Mouse (Mus musculus) liver, embryonic 11.5 days (tissue): Measurements from ENCODE around the gene Twf2. TPM values are rescaled to one million over a fixed set of nuclear protein-coding genes. Genes with fewer than 3 reads are reported as not detected.

Experiments
- ATAC-seq: fragments of 200-750 bp; cut with Nextera tagmentation; replicated peaks from 2 replicates; pipeline ENCODE4 v1.8.0; 2017; ENCODE audit warnings: moderate number of reproducible peaks, mild to moderate bottlenecking, moderate TSS enrichment, moderate library complexity; ENCODE audit not compliant: low FRiP score
- DNase-seq: peaks from one replicate; pipeline ENCODE4 v3.0.0-alpha.2; 2017; ENCODE audit warnings: low spot score
- H3K27ac ChIP-seq: fragments of 300-500 bp; sonication (generic); 2 replicates; pipeline ENCODE4 v1.5.1; 2014; ENCODE audit warnings: mild to moderate bottlenecking, low read depth, low read length, control low read depth
- H3K27me3 ChIP-seq: fragments of 300-500 bp; sonication (generic); replicated peaks from 2 replicates; pipeline ENCODE4 v1.6.1; 2014; ENCODE audit warnings: low read length, mixed read lengths; ENCODE audit not compliant: control insufficient read depth, insufficient read depth
- H3K36me3 ChIP-seq: fragments of 300-500 bp; sonication (generic); 2 replicates; pipeline ENCODE4 v1.6.1; 2014; ENCODE audit warnings: mild to moderate bottlenecking, low read length, moderate library complexity, mixed read lengths; ENCODE audit not compliant: control insufficient read depth, insufficient read depth
- H3K4me1 ChIP-seq: fragments of 300-500 bp; sonication (generic); replicated peaks from 2 replicates; pipeline ENCODE4 v1.6.1; 2014; ENCODE audit warnings: low read length, mixed read lengths; ENCODE audit not compliant: control insufficient read depth, insufficient read depth
- H3K4me2 ChIP-seq: fragments of 300-500 bp; sonication (generic); 2 replicates; pipeline ENCODE4 v1.6.1; 2014; ENCODE audit warnings: mild to moderate bottlenecking, control low read depth, moderate library complexity
- H3K4me3 ChIP-seq: fragments of 300-500 bp; sonication (generic); 2 replicates; pipeline ENCODE4 v1.5.1; 2014; ENCODE audit warnings: low read depth, low read length, control low read depth
- H3K9ac ChIP-seq: fragments of 300-500 bp; sonication (generic); 2 replicates; pipeline ENCODE4 v1.6.1; 2014; ENCODE audit warnings: low read depth, low read length, control low read depth
- H3K9me3 ChIP-seq: fragments of 300-500 bp; sonication (generic); 2 replicates; pipeline ENCODE4 v1.6.1; 2016; ENCODE audit warnings: low read length, inconsistent platforms, mixed read lengths; ENCODE audit not compliant: control insufficient read depth
- WGBS: fragments of 180-500 bp; shearing (Covaris S2); extraction: QIAGEN DNeasy Blood & Tissue Kit; methylation state at CpG from one replicate; pipeline ENCODE4 v1.1.7; 2014; 5-methylcytosine and 5-hydroxymethylcytosine counted together
- polyA plus RNA-seq: library from polyadenylated mRNA; unstranded; fragments of >200 nt; fragmentation: Nextera tagmentation; extraction: Ambion mirVana; gene quantifications from 2 replicates; pipeline ENCODE4 v1.2.1, GENCODE M21; 2014

Gene Twf2
- polyA plus RNA-seq, 1 experiment from 2014 or later, result 58.4 TPM

GRCm38 (mm10) chr9:106249550-106249949, 46.6 kb downstream of the Twf2 start:
- no peak for DNase-seq
- Histone ChIP-seq H3K4me3 (no peak overlapping the region), H3K9me3 (no peaks in the 10 kb centered on the region), H3K4me2 (no peak overlapping the region), H3K27ac (no peak overlapping the region; the same call in 1 of the 2 replicates), H3K27me3 (no peaks in the 10 kb centered on the region), H3K9ac (no peak overlapping the region), H3K36me3 (no peaks in the 10 kb centered on the region; the same call in 1 of the 2 replicates), H3K4me1 (peaks cover 23% of the 10 kb centered on the region)
- WGBS, result 82% methylated on average over 11 of the region's 11 CpGs
- ATAC-seq, result no peak

- 46% methylated on average over 4 of the region's 4 CpGs for WGBS
- Histone ChIP-seq H3K36me3 (no peaks in the 10 kb centered on the region; the same call in 1 of the 2 replicates), H3K9ac (peak overlapping the region; percentile 20; the same call in 1 of the 2 replicates), H3K27me3 (no peaks in the 10 kb centered on the region), H3K9me3 (no peaks in the 10 kb centered on the region), H3K4me3 (no peak overlapping the region), H3K4me1 (peaks cover 23% of the 10 kb centered on the region), H3K4me2 (no peak overlapping the region), H3K27ac (peak overlapping the region; percentile 52; the same call in 1 of the 2 replicates)
- DNase-seq (no peak), ATAC-seq (no peak)
Measured at GRCm38 (mm10) chr9:106250245-106250644, 47.3 kb downstream of the Twf2 start.

GRCm38 (mm10) chr9:106251066-106251465, 48.2 kb downstream of the Twf2 start:
- no peaks in the 10 kb centered on the region for H3K27me3 ChIP-seq
- 64% methylated on average over 8 of the region's 8 CpGs for WGBS
- H3K4me3 ChIP-seq, result no peak overlapping the region
- DNase-seq, result no peak
- no peaks in the 10 kb centered on the region for H3K36me3 ChIP-seq
- H3K9ac ChIP-seq, result no peak overlapping the region
- ATAC-seq, result no peak
- no peaks in the 10 kb centered on the region for H3K9me3 ChIP-seq
- H3K4me1 ChIP-seq, result peaks cover 23% of the 10 kb centered on the region
- H3K27ac ChIP-seq, result peak overlapping the region; percentile 52; the same call in 1 of the 2 replicates
- H3K4me2 ChIP-seq, result no peak overlapping the region

DNA sequence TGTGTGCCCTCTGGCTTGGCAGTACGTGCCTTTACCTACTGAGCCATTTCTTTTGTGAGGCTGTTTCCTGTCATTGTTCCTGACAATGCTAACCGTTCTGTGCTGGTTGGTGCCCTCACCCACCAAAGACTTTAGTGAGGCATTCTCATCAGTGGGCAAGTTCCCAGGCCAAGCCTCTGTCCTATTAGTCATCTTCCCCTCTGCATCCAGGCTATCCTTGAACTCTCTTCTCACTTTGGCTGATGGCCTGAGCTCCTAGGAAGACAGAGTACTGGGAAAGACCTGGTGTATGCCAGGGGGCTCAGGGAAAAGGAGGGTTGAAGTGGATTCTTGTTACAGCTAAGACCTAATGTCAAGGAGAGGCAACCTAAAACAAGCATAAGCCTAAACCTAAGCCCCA, 51.1 kb downstream of the Twf2 start:
- H3K36me3 ChIP-seq, result no peaks in the 10 kb centered on the region
- no peak for DNase-seq
- 56% methylated on average over 2 of the region's 2 CpGs for WGBS
- H3K4me2 ChIP-seq, result no peak overlapping the region
- H3K27me3 ChIP-seq, result no peaks in the 10 kb centered on the region
- ATAC-seq, result no peak
- H3K4me1 ChIP-seq, result peaks cover 5% of the 10 kb centered on the region; the same call in 1 of the 2 replicates
- H3K27ac ChIP-seq, result no peak overlapping the region
- no peaks in the 10 kb centered on the region for H3K9me3 ChIP-seq
- no peak overlapping the region for H3K4me3 ChIP-seq
- H3K9ac ChIP-seq, result no peak overlapping the region

GRCm38 (mm10) chr9:106258412-106258811, 55.5 kb downstream of the Twf2 start:
- ATAC-seq (no peak), DNase-seq (no peak)
- H3K4me1 ChIP-seq, result no peaks in the 10 kb centered on the region
- no peak overlapping the region for H3K4me3 ChIP-seq
- no peak overlapping the region for H3K9ac ChIP-seq
- H3K27ac ChIP-seq, result no peak overlapping the region
- H3K4me2 ChIP-seq, result no peak overlapping the region
- WGBS, result 50% methylated on average over 4 of the region's 4 CpGs
- H3K27me3 ChIP-seq, result no peaks in the 10 kb centered on the region
- H3K36me3 ChIP-seq, result no peaks in the 10 kb centered on the region
- H3K9me3 ChIP-seq, result no peaks in the 10 kb centered on the region

DNA sequence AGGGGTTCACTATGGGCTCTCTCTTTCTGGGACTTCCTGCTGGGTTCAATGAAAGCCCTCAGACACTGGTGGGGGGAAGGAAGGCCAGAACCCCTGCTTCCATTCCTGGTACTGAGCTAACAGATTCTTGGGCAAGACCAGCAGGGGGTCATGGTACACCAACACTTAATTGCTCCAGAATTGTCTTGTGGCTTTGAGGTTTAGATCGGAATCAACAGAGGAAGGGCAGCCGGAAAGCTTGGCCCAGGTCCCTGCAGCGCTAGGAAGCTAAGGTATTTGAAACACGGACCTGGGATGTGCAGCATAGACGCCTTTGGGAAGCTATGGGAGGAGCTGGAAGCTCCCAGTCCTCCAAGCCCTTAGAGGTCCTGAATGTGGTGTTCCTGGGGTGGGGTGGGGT, 56.1 kb downstream of the Twf2 start:
- ATAC-seq (no peak), DNase-seq (no peak)
- no peak overlapping the region for H3K9ac ChIP-seq
- H3K4me3 ChIP-seq, result no peak overlapping the region
- H3K9me3 ChIP-seq, result no peaks in the 10 kb centered on the region
- no peak overlapping the region for H3K27ac ChIP-seq
- H3K4me1 ChIP-seq, result no peaks in the 10 kb centered on the region
- no peaks in the 10 kb centered on the region for H3K27me3 ChIP-seq
- H3K4me2 ChIP-seq, result no peak overlapping the region
- 43% methylated on average over 5 of the region's 5 CpGs for WGBS
- no peaks in the 10 kb centered on the region for H3K36me3 ChIP-seq

DNA sequence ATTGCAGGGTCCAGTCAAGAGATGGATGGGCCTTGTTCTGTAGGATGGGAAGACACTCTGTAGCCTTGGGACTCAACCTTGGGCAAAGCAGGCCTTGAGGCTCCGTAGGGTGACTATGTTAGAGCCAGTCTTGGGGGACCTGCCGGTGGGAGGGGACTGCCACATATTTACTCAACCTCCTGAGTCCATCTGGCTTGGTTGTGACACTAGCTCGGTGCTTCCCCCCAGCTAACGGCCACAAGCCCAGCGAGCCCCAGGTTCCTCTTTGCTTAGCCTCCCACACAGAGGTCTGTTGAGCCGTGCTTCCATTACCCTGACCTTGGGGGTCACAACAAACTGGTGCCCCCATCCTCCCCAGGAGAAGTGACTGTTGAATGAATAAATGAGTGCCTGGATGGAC, 58.1 kb downstream of the Twf2 start:
- Histone ChIP-seq H3K9me3 (no peaks in the 10 kb centered on the region), H3K4me3 (no peak overlapping the region), H3K4me2 (no peak overlapping the region), H3K36me3 (no peaks in the 10 kb centered on the region), H3K9ac (no peak overlapping the region), H3K27me3 (no peaks in the 10 kb centered on the region), H3K4me1 (no peaks in the 10 kb centered on the region), H3K27ac (no peak overlapping the region)
- 45% methylated on average over 6 of the region's 6 CpGs for WGBS
- ATAC-seq (no peak), DNase-seq (no peak)

DNA sequence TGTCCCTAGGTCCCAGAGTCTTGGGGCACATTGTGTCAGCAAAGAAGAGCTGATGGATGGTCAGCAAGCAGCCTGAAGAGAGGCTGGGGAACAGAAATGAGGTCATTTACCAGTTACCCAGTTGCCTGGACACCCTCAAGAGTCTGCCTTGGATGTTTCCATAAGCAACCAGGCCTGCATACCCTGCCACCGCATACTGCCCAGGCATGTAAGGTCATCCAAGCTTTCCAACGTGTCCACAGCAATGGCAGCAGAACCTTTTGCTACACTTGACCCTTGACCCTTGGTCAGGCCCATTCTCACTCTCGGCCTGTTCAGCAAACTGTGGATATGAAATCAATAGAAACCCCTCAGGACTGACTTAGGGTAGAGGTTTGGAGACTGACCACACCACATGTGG, 58.6 kb downstream of the Twf2 start:
- H3K9me3 ChIP-seq, result no peaks in the 10 kb centered on the region
- no peak overlapping the region for H3K4me2 ChIP-seq
- ATAC-seq (no peak), DNase-seq (no peak)
- no peak overlapping the region for H3K27ac ChIP-seq
- 73% methylated on average over 3 of the region's 3 CpGs for WGBS
- H3K27me3 ChIP-seq, result no peaks in the 10 kb centered on the region
- H3K4me1 ChIP-seq, result no peaks in the 10 kb centered on the region
- no peaks in the 10 kb centered on the region for H3K36me3 ChIP-seq
- H3K4me3 ChIP-seq, result no peak overlapping the region
- H3K9ac ChIP-seq, result no peak overlapping the region

DNA sequence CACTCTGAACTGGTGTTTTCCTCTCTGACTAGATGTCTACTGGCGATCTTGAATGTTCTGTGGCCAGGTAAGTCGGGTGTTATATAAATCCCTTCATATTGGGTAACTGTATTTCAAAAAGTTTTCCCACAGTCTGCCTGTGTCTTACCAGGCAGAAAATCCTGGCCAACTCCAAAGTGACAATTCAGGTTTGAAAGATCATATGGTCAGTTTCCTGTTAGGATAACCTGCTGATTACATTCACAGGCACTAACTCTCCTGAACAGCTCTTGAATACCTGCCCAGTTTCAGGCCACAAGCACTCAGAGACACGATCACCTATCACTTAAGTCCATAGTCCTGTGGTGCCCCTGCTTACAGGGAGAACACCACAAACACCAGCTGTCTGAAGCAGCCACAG, 59.2 kb downstream of the Twf2 start:
- Histone ChIP-seq H3K4me2 (no peak overlapping the region), H3K36me3 (no peaks in the 10 kb centered on the region), H3K9me3 (no peaks in the 10 kb centered on the region), H3K4me3 (no peak overlapping the region), H3K4me1 (no peaks in the 10 kb centered on the region), H3K27me3 (no peaks in the 10 kb centered on the region), H3K9ac (no peak overlapping the region), H3K27ac (no peak overlapping the region)
- 84% methylated on average over 3 of the region's 3 CpGs for WGBS
- ATAC-seq (no peak), DNase-seq (no peak)
